Mouse (Mus musculus) MEL (cell line): ENCODE measurements around the gene Trim8. TPM values are rescaled to one million over a fixed set of nuclear protein-coding genes. Genes with fewer than 3 reads are reported as not detected.

Experiments used
- DNase-seq: peaks from one replicate; pipeline ENCODE4 v3.0.0; 2011; ENCODE audit warnings: low read depth, low spot score
- H3K27ac ChIP-seq: 2 replicates; pipeline ENCODE4 v1.5.1; 2012; ENCODE audit warnings: low read depth, mild to moderate bottlenecking, control low read depth, low read length, moderate library complexity; ENCODE audit not compliant: control insufficient read depth
- H3K27me3 ChIP-seq, 2 experiments: fragments of 150-350 bp in 1 of 2; sonication (generic) in 1 of 2; 2 replicates each; pipeline ENCODE4 v1.6.1; 2012; ENCODE audit warnings: low read length in 2 of 2, mild to moderate bottlenecking in 2 of 2, improper control_type of control experiment in 1 of 2, moderate library complexity in 1 of 2; ENCODE audit not compliant: insufficient read depth in 2 of 2, control insufficient read depth in 1 of 2
- H3K36me3 ChIP-seq, 2 experiments: 2 replicates each; pipeline ENCODE4 v1.6.1; 2012 to 2014; ENCODE audit warnings: low read length in 2 of 2, improper control_type of control experiment in 1 of 2, inconsistent platforms in 1 of 2, mild to moderate bottlenecking in 1 of 2; ENCODE audit not compliant: insufficient read depth in 2 of 2, control insufficient read depth in 1 of 2
- H3K4me1 ChIP-seq, 2 experiments: fragments of 150-350 bp in 1 of 2; sonication (generic) in 1 of 2; 2 replicates each; pipeline ENCODE4 v1.6.1; 2012; ENCODE audit warnings: low read length in 2 of 2, improper control_type of control experiment in 1 of 2, mild to moderate bottlenecking in 1 of 2; ENCODE audit not compliant: insufficient read depth in 2 of 2, control insufficient read depth in 1 of 2
- H3K4me3 ChIP-seq, 2 experiments: fragments of 150-350 bp in 1 of 2; sonication (generic) in 1 of 2; 2 replicates each; pipeline ENCODE4 v1.5.1; 2012; ENCODE audit warnings: low read depth in 2 of 2, low read length in 2 of 2, mild to moderate bottlenecking in 2 of 2, moderate library complexity in 2 of 2, control low read depth in 1 of 2, improper control_type of control experiment in 1 of 2; ENCODE audit not compliant: control insufficient read depth in 1 of 2, insufficient read depth in 1 of 2
- H3K79me2 ChIP-seq: 2 replicates; pipeline ENCODE4 v1.6.1; 2012; ENCODE audit warnings: mild to moderate bottlenecking, low read length, moderate library complexity; ENCODE audit not compliant: control insufficient read depth, poor library complexity, insufficient read depth
- H3K9ac ChIP-seq: 2 replicates; pipeline ENCODE4 v1.6.1; 2012; ENCODE audit warnings: low read depth, mild to moderate bottlenecking, control low read depth, low read length, moderate library complexity; ENCODE audit not compliant: control insufficient read depth, poor library complexity, severe bottlenecking
- H3K9me3 ChIP-seq: fragments of 150-350 bp; sonication (generic); replicated peaks from 2 replicates; pipeline ENCODE4 v1.6.1; 2012; ENCODE audit warnings: mild to moderate bottlenecking, low read length, improper control_type of control experiment, moderate library complexity; ENCODE audit not compliant: insufficient read depth
- CHD2 ChIP-seq: IDR thresholded peaks from 2 replicates; pipeline ENCODE4 v1.6.1; 2011; ENCODE audit warnings: low read length, improper control_type of control experiment
- E2F4 ChIP-seq: IDR thresholded peaks from 2 replicates; pipeline ENCODE4 v1.6.1; 2011; ENCODE audit warnings: low read depth, low read length, improper control_type of control experiment, borderline replicate concordance
- ELF1 ChIP-seq: IDR thresholded peaks from 2 replicates; pipeline ENCODE4 v1.6.1; 2014; ENCODE audit warnings: low read depth, mild to moderate bottlenecking, inconsistent platforms, low read length, improper control_type of control experiment, moderate library complexity
- EP300 ChIP-seq, 2 experiments: IDR thresholded peaks; 2 replicates each; pipeline ENCODE4 v1.6.1; 2011; ENCODE audit warnings: improper control_type of control experiment in 2 of 2, low read length in 2 of 2, low read depth in 1 of 2, mild to moderate bottlenecking in 1 of 2
- ETS1 ChIP-seq: IDR thresholded peaks from 2 replicates; pipeline ENCODE4 v1.6.1; 2012; ENCODE audit warnings: low read depth, mild to moderate bottlenecking, inconsistent platforms, low read length, improper control_type of control experiment, moderate library complexity
- GATA1 ChIP-seq: IDR thresholded peaks from 2 replicates; pipeline ENCODE4 v1.6.1; 2011; ENCODE audit warnings: low read depth, low read length, improper control_type of control experiment
- MAFK ChIP-seq: IDR thresholded peaks from 2 replicates; pipeline ENCODE4 v1.6.1; 2011; ENCODE audit warnings: low read depth, mild to moderate bottlenecking, low read length, improper control_type of control experiment, borderline replicate concordance
- MXI1 ChIP-seq: IDR thresholded peaks from 2 replicates; pipeline ENCODE4 v1.6.1; 2011; ENCODE audit warnings: mild to moderate bottlenecking, low read depth, low read length, improper control_type of control experiment
- MYC ChIP-seq: IDR thresholded peaks from 2 replicates; pipeline ENCODE4 v1.6.1; 2011; ENCODE audit warnings: low read depth, mild to moderate bottlenecking, low read length, improper control_type of control experiment, moderate library complexity
- NRF1 ChIP-seq: IDR thresholded peaks from 2 replicates; pipeline ENCODE4 v1.6.1; 2014; ENCODE audit warnings: low read depth, mild to moderate bottlenecking, inconsistent platforms, low read length, improper control_type of control experiment, moderate library complexity; ENCODE audit not compliant: poor library complexity, insufficient read depth, severe bottlenecking
- POLR2A ChIP-seq, 2 experiments: IDR thresholded peaks; 2 replicates each; pipeline ENCODE4 v1.6.1; 2011 to 2012; ENCODE audit warnings: low read length in 2 of 2, mild to moderate bottlenecking in 2 of 2, control low read depth in 1 of 2, improper control_type of control experiment in 1 of 2, low read depth in 1 of 2, moderate library complexity in 1 of 2; ENCODE audit not compliant: control insufficient read depth in 1 of 2, insufficient read depth in 1 of 2, poor library complexity in 1 of 2
- POLR2AphosphoS5 ChIP-seq: IDR thresholded peaks from 2 replicates; pipeline ENCODE4 v1.6.1; 2012; ENCODE audit warnings: low read depth, borderline replicate concordance, mild to moderate bottlenecking, inconsistent platforms, low read length, moderate library complexity, mixed read lengths
- RCOR1 ChIP-seq: IDR thresholded peaks from 2 replicates; pipeline ENCODE4 v1.6.1; 2012; ENCODE audit warnings: low read depth, mild to moderate bottlenecking, inconsistent platforms, low read length, improper control_type of control experiment
- SIN3A ChIP-seq: IDR thresholded peaks from 2 replicates; pipeline ENCODE4 v1.6.1; 2012; ENCODE audit warnings: low read length, improper control_type of control experiment, inconsistent platforms
- TAL1 ChIP-seq: IDR thresholded peaks from 2 replicates; pipeline ENCODE4 v1.6.1; 2012; ENCODE audit warnings: mild to moderate bottlenecking, inconsistent platforms, low read length, moderate library complexity, mixed read lengths
- TBP ChIP-seq: IDR thresholded peaks from 2 replicates; pipeline ENCODE4 v1.8.0; 2011; ENCODE audit warnings: low read depth, low read length, improper control_type of control experiment
- TCF12 ChIP-seq: IDR thresholded peaks from 2 replicates; pipeline ENCODE4 v1.6.1; 2014; ENCODE audit warnings: low read depth, mild to moderate bottlenecking, inconsistent platforms, low read length, improper control_type of control experiment, moderate library complexity
- USF1 ChIP-seq: IDR thresholded peaks from 2 replicates; pipeline ENCODE4 v1.6.1; 2014; ENCODE audit warnings: low read depth, mild to moderate bottlenecking, inconsistent platforms, low read length, improper control_type of control experiment, moderate library complexity
- USF2 ChIP-seq, 2 experiments: IDR thresholded peaks; 2 replicates each; pipeline ENCODE4 v1.6.1; 2011 to 2012; ENCODE audit warnings: improper control_type of control experiment in 2 of 2, low read length in 2 of 2, borderline replicate concordance in 1 of 2, inconsistent platforms in 1 of 2, low read depth in 1 of 2, mild to moderate bottlenecking in 1 of 2; ENCODE audit not compliant: insufficient read depth in 1 of 2
- ZMIZ1 ChIP-seq: IDR thresholded peaks from 2 replicates; pipeline ENCODE4 v1.6.1; 2012; ENCODE audit warnings: low read depth, mild to moderate bottlenecking, inconsistent platforms, low read length, improper control_type of control experiment, moderate library complexity
- polyA plus RNA-seq, 2 experiments: library from polyadenylated mRNA; stranded (reverse) in 1 of 2; unstranded in 1 of 2; fragments of >175 nt in 1 of 2; fragments of >200 nt in 1 of 2; gene quantifications; 2 replicates each; pipeline versions ENCODE4 v1.2.1 to v1.2.4; 2012; ENCODE audit warnings: low replicate concordance in 2 of 2, low read depth in 1 of 2; ENCODE audit not compliant: insufficient read length in 2 of 2, insufficient read depth in 1 of 2, missing spikeins in 1 of 2
- total RNA-seq: library from RNA; depleted of rRNA; stranded (reverse); fragments of 300-350 nt; gene quantifications from 2 replicates; pipeline ENCODE4 v1.2.3, GENCODE M21; 2012

The Trim8 gene
- total and polyA plus RNA-seq, 3 experiments: 19.1 to 57.2 TPM; not detected in 1

DNA sequence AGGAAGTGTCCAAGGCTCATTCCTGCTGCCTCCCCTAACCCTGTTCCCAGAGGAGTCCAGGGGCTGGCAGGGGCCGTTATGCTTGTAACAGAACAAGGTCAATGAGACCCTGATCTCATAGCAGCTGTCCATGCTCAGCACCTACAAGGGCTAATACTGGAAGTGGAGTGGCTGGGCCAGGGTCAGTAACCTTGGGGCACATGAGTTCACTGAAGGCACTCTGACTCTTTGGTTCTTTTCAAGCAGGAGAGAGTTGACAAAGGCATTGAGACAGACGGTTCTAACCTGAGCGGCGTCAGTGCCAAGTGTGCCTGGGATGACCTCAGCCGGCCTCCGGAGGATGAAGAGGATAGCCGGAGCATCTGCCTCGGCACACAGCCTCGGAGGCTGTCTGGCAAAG is 48.6 kb upstream of the Trim8 start (continued):
- no peak for TF ChIP-seq USF2 (IDR thresholded peaks at IDR 0.05; ENCODE audit: borderline replicate concordance in 1 of 2, insufficient read depth in 1 of 2, low read depth in 1 of 2, low read length in 2 of 2)
- no peak for TF ChIP-seq ETS1

DNA sequence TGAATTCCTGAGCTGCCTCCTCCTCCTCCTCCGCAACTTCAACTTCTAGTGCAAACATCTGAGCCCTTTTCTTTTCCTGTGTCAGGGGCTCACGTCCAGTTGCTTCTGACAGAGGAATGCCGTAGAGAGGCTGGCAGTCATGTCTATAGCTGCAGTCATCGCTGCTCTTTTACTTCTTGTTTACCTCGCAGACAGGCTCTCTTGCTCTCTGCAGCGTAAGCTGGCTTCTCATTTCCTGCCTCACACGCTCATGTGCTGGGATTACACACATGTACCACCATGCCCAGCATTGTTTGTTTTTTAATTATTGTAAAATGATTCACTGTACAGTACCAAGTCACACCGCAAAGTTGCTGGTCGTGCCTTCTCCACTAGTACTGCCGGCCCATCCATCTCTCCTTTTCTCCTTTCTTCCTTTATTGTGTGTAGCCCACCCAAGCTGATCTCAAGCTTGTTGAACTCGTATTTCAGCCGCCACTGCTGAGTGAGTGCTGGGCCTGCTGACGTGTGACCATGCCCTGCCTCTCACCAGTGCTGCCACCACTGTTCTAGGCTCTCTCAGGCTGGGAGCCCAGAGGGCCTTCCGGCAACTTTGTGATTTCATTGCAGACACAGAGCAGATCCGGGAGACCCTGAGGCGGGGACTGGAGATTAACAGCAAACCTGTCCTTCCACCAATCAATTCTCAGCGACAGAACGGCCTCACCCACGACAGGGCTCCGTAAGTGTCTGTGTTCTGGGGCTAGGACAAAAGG is 47.2 kb upstream of the Trim8 start:
- Histone ChIP-seq H3K36me3 (peaks cover 0 to 15% of the 10 kb centered on the region in 2 experiments; a peak in 2 of 4 replicates), H3K79me2 (no peaks in the 10 kb centered on the region), H3K27me3 (no peaks in the 10 kb centered on the region), H3K9ac (no peak overlapping the region; the same call in 1 of the 2 replicates), H3K4me3 (no peak overlapping the region), H3K4me1 (peaks cover 8 to 18% of the 10 kb centered on the region in 2 experiments), H3K27ac (peak overlapping the region; percentile 71), H3K9me3 (no peaks in the 10 kb centered on the region)
- TF ChIP-seq MYC (no peak), SIN3A (no peak), ETS1 (no peak), ZMIZ1 (no peak), CHD2 (no peak), E2F4 (no peak), POLR2A (IDR thresholded peaks at IDR 0.05; ENCODE audit: control insufficient read depth in 1 of 2, insufficient read depth in 1 of 2, low read depth in 1 of 2, low read length in 2 of 2, poor library complexity in 1 of 2) (no peak), POLR2AphosphoS5 (no peak), NRF1 (no peak)
- DNase-seq: no peak

DNA sequence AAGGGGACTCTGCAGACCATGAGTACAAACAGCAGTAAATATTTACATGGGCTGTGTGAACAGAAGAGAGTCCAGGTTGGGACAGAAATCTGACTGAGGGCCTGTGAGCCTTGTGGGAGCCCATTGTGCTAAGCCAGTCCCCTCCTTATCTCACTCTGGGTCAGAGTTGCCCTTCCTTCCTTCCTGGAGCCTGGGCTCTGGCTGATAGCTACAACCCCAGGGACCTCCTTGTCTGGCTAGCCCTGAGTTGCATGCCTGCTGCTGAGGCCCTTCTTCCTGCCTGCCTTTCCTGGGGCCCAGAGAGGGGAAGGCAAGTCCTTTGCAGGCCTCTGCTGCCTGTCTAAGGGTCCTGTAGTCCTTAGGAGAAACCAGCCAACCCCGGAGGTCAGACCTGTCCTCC is 46.5 kb upstream of the Trim8 start:
- Histone ChIP-seq H3K36me3 (peaks cover 0 to 15% of the 10 kb centered on the region in 2 experiments; a peak in 2 of 4 replicates), H3K9ac (peak overlapping the region; percentile 50), H3K27me3 (no peaks in the 10 kb centered on the region), H3K9me3 (no peaks in the 10 kb centered on the region), H3K27ac (peak overlapping the region; percentile 75), H3K79me2 (no peaks in the 10 kb centered on the region), H3K4me3 (no peak overlapping the region), H3K4me1 (peaks cover 8 to 18% of the 10 kb centered on the region in 2 experiments)
- peak; percentile 89 for DNase-seq
- TF ChIP-seq TAL1 (peak; percentile 95), TCF12 (peak; percentile 91), ETS1 (peak; percentile 59; the same call in 1 of the 2 replicates), TBP (peak; percentile 75), MAFK (no peak), ELF1 (no peak; the same call in 1 of the 2 replicates), NRF1 (no peak), EP300 (IDR thresholded peaks at IDR 0.05; ENCODE audit: low read depth in 1 of 2, low read length in 2 of 2) (peak; percentile 88 to 91), RCOR1 (peak; percentile 67), USF1 (no peak), GATA1 (peak; percentile 95), MXI1 (peak; percentile 31; the same call in 1 of the 2 replicates)
